Mouse (Mus musculus) erythroid progenitor cell, adult 5-6 weeks (primary cell): ENCODE results near the gene Atp6v1c2. TPM values are rescaled to one million over a fixed set of nuclear protein-coding genes. Genes with fewer than 3 reads are reported as not detected.
A peak's percentile ranks its signal among the peaks of the same experiment; 100 is the strongest.

Experiments
- ATAC-seq: replicated peaks from 2 replicates; pipeline ENCODE4 v1.8.0; 2016; ENCODE audit warnings: moderate number of reproducible peaks, mild to moderate bottlenecking, moderate TSS enrichment, inconsistent platforms; ENCODE audit not compliant: poor library complexity, low FRiP score, severe bottlenecking
- total RNA-seq, 2 experiments: library from RNA; stranded (forward) in 1 of 2; stranded (reverse) in 1 of 2; fragments of 150-400 nt in 1 of 2; fragments of 186-747, 209-891 nt in 1 of 2; gene quantifications; 2 replicates each; pipeline versions ENCODE4 v1.2.3 to v1.2.4; 2015 to 2017; ENCODE audit warnings: low replicate concordance in 2 of 2

The Atp6v1c2 gene
- total RNA-seq, 2 experiments from 2014 or later, result not detected

DNA sequence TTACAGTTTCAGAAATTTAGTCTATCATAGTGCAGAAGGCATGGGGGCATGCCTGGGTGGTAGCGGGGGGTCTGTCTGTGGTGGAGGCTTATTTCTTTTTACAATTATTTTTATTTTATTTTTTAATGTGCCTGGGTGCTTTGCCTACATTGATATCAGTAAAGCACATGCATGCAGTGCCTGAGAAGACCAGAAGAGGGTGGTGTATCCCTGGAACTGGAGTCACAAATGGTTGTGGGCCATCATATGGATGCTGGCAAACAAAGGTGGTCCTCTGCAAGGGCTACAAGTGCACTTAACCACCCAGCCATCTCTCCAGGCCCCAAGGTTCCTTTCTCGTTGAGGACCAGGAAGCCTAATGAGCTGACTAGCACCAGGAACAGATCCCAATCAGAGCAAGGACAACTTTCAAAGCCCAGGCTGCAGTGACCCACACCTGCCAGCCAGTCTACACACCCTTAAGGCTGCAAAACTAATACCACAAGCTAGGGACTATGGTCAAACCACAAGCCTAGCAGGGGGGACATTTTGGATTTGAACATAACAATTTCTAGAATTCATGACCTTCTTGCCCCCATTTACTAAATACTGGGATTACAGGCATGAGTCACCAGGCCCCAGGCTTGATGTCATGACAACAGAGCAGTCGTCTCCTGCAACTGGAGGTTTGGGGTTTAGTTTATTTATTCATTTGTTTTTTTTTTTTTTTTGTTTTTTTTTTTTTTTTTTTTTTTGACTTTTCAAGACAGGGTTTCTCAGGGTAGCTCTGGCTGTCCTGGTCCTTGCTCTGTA is 10.2 kb upstream of the Atp6v1c2 start:
- no peak for ATAC-seq

DNA sequence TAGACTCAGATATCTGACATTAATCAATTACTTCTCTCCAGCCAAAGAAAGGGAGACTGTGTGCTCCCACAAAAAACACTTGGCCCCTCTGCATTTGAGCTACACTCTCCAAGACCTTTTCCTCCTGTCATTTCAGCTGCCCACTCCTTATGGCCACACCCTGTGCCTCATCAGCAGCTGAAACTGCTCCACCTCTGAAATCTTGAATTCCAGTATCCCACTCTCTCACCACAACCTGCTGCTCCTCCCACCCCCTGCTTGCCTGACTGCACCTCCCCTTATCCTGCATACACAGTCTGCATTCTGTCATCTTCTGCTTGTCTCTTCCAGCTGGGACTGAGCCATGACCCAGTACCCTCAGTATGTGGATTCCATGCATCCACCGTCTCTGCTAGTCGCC is 9.2 kb upstream of the Atp6v1c2 start:
- no peak for ATAC-seq

DNA sequence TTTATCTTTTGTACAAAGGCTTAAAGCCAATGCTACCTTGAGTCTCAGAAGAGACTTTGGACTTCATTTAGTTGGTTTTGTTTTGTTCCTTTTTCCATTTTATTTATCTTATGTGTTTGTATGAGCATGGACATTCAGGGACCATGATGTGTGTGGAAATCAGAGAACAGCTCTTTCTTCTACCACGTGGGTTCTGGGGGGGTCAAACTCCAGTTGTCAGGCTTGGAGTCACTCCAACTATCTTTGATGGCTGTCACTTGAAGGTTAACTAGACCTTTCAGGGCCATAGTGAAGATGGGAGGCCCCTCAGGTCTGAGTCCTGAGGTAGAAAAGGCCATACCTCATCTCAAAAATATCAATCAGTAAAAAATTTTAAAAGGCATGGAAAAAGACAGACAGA is 4.3 kb upstream of the Atp6v1c2 start:
- no peak for ATAC-seq

DNA sequence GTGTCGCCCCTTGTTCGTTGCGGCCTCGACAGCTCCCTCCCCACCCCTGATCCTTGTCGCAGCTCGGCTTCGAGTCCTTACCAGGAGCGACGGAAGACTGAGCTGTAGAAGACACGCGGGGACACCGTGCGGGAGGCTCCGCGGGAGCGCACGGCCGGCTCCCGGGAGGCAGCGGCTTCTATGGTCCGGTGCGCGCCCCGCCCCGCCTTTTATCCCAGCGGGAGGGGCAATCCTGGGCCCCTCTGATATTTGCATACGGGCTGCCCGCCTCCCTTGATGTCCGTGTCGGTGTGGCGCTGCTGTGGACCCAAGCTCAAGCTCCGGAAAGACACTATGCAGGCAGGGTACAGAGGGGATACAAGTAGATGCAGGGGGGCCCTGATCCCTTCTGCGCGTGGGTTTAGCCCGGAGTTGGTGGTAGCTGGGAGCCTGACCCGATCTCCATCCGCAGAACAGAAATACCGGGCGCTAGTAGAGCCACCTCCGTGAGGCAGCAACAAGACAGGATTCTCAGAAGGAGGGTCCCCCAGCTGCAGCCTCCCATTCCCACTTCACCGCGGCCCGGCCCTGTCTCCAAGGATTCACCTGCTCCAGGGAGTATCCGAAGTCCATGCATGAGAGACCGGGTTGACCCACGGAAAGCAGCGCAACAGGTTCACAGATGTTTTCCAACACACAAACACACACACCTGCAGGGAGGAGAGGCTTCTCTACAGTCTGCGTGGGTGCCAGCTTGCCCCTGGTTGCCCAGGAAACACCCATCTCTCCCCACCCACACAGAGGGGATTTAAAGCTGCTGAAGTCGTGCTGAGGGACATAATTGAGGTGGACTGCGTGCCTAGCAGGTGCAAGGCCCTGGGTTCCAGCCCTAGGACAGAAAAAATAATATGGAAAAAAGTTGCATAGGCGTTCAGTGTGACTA is 4.3 kb downstream of the Atp6v1c2 start:
- no peak for ATAC-seq

DNA sequence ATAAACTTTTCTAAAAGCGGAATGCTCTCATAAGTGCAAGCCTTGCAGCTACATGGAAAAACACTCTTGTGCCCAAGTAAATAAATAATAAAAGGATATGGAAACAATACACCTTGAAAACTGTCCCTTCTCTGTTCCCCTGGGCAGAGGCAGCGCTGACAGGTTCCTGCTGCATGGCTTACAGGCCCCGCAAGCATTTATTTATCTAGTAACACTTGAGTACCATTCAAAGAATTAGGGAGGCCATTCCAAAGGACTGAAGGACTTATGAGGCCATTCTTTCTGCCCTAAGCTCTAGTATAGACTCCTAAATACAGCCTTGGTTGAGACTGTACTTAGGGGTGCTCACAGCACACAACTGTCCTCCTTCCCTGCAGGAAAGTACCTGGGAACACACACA is 10.7 kb downstream of the Atp6v1c2 start:
- ATAC-seq, result no peak

DNA sequence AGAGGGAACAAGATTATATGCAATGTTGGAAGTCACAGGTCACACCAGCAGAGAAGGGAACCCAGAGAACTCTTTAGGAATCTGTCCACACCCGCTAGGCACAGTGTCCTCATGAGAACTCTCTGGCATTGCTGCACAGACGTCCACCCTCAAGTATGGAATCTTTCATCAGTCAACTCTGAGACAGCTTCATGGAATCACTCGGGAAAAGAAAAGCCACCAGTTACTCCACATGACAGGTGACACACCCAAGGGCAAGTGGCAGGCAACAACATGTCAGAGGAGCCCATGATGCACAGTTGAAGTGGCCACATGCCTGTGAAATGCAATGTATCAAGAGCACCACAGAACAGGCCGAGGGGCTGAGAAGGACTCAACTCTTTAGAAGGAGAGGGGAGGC is 11.2 kb downstream of the Atp6v1c2 start:
- no peak for ATAC-seq

DNA sequence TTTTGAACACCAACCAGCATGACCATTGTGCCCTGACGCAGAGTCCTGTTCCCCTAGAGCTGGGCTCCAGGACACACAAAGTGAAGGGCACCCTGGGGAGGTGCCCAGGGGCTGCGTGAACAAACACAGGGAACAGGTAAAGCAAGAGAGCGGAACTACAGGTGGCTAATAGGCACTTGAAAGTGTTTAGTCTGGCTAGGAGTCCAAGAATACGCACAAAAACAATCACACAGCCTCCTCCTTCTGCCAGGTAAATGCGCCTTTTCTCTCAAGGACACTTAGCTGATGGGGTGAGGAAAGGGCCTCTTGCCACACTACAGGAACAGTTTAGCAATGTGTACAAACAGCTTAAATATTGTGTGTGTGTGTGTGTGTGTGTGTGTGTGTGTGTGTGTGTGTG is 13.1 kb downstream of the Atp6v1c2 start:
- no peak for ATAC-seq

DNA sequence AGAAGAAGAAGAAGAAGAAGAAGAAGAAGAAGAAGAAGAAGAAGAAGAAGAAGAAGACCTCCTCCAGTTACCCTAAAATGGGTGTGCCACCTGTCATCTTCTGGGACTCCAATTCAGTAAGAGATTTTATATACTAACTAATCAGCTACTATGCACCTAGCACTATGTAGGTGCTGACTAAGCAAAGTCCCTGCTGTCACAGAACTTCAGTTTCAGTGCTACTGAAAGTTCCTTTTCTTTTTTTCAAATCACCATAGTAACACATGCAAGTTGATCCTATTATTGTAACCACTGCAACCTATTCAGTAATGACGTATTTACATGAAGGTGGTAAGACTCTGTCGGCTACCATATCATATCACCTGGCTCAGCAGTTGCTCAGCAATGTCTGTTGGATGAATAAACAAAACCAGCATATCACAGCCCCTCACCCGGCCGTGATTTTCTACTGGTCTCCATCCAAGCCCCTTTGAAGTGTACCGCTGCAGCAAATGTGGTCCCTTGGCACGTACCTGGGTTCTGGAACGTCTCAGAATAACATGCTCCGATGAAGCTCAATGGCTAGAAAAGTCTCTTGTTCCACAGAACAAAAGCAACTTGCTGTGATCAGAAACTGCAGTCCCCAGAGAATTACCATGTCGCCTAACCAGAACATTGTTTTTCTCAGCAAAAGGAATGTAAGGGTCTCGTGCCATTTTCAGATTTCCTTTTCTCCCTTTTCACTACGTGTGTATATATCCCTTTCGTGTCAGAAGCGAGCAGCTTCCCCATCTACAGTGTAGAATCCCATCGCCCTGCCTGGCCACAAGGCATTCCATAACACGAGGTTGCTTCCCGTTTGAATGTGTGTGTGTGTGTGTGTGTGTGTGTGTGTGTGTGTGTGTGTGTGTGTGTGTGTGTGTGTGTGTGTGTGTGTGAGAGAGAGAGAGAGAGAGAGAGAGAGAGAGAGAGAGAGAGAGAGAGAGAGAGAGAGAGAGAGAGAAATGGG is 18.0 kb downstream of the Atp6v1c2 start:
- no peak for ATAC-seq

DNA sequence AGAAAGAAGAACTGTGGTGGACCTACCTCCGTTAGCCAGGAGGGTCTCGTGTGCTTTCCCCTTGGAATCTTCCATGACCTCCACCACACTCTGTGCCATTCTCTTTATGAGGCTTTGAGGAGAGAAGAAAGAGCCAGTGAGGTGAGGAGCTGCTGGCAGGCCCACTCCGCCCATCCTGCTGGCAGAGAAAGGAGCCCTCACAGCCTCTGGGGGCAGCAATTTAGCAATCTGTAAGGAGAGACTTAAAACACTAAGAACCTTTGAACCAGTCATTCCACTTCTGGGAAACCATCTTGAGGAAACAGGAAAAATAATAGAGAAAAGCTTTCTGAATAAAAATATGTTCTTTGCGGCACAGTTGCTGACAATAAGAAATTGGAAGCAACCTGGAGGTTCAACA is 20.9 kb downstream of the Atp6v1c2 start:
- no peak for ATAC-seq

DNA sequence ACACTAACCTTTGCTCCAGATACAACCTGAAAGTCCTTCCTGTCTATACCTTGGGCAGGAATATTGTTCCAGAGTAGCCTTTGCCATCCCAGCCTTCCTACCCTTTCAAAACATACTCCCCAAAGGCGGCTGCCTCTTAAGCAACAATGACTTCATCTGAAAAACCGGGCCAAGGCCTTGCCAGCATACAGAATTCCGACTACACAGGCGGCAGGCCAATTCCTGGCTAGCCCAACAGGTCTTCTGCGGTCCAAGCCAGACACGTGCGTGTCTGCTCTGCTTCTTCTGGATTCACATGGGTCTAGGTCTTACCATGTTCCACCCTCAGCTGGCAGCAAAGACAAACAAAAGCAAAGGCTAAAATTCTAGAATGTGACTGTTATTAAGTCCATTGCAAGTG is 23.7 kb downstream of the Atp6v1c2 start:
- no peak for ATAC-seq

DNA sequence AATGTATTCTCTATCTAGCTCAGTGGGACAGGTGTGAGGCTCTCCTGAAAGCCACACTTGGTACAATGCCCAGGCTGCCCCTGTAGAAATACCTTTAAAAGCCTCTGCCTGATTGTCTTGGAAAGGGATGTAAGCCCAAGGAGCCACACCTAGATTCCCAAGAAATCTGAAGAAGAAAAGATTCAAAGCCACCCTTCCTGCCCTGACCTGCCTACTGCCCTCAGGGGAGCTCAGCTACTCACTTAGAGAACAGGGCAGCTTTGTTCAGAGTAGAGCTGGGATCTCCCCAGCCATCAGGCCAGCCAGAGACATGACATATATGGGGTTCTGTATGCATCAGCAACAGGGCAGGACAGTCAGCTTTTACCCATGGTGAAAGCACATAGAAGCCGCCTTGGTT is 29.3 kb downstream of the Atp6v1c2 start:
- no peak for ATAC-seq

DNA sequence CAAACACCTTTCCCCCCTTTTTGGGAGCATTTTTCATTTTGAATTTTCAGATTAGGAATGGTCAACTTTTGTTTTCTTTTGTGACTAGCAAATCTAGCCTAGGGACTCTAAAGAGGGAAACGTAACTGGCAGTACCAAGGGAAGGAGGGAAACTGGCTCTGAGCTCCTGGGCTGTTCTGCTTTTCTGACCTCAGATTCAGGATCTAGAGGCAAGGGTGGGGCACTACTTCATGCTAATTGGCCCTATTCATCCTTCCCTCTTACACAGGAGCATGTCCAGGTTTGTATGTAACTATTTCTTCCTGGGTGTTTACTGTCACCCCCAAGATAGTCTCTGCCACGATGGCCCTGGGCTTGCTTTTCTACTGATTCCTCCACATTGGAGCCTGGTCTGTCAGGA is 32.3 kb downstream of the Atp6v1c2 start:
- ATAC-seq, result no peak

DNA sequence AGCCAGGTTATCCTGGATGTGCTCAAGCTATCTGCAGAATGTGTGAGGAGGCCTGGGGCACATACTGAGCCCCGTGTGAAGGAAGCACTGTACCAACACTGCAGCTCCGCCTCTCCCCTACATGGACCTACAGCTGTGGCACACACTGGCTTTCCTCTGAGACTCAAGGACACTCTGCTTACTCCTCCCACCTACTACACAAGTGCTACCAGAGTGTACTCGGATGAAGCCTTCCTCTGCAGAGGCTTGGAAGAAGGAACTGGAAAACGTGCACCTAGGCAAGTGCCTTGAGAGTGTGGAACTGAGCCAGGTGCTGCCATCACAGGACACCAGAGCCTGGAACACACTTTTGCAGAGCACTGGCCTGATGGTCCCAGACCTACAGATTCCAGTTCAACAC is 38.6 kb downstream of the Atp6v1c2 start:
- ATAC-seq, result no peak

DNA sequence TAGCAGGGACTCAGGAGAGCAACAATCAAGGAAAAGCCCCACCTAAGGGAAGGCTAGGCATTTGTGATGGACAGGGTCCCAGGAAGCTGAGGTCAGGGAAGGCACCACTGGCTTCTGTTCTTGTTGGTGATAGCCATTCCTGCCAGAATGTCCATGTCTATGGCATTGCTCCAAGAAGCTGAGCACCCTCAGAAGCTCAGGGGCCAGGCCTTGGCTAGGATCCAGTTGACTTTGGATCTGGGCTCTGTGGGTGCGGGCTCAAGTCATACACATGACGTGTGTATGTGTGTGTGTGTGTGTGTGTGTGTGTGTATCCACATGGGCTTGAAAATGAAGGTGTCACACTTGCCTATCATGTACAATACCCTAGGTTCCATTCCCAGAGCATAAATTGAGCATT is 39.2 kb downstream of the Atp6v1c2 start:
- ATAC-seq, result no peak

DNA sequence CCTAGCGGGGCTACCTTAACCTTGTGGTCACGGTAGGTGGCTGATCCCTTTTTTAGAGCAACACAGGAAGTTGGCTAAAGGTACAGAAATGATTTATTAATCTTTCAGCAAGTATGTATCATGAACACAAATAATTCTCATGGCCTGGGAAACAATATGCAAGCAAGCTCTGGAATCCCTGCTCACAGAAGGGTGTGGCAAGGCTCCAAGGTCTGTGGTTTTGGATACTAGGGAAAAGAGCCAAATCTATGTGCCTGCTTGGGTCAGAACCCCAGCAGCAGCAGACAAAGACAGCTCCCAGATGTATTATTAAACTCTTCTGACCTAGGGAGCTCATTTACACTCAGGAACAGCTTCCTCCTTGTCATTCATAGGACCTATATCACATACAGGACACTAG is 40.1 kb downstream of the Atp6v1c2 start:
- ATAC-seq, result no peak

DNA sequence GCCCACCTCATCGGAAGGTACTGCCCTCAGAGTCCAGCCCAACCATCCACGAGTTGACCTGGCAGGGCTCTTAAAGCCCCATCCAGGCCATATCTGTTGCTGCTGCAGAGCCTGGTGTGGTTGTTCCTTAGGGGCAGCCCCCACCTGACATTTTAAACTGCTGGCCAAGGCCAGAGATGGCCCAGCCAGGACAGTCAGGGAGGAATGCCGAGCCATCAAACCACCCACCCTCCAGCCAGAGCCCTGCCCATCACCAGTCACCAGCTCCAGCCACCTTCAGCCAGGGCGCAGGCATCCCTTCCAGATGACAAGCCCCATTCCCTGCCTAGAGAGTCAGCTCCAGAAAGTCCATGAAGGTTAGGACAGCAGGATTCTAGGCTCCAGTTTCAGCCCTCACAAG is 40.7 kb downstream of the Atp6v1c2 start:
- no peak for ATAC-seq

DNA sequence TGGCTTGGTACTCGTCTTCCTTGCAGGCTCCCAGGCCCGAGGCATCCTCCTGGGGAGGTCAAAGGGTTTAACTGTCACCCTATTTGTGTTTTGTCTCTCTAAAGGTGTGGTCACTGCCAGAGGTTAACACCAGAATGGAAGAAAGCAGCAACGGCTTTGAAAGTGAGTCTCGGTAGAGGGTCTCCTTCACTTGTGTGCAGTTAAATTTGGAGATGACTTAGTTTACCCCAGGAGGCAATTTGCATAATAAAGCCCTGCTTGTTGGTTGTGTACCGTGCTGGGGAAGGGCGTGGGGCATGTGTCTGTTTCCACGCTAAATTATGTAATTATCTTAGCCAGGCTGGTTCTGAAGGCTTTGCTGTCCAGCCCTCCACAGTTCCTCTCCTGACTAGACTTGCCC is 55.3 kb downstream of the Atp6v1c2 start:
- ATAC-seq, result no peak

DNA sequence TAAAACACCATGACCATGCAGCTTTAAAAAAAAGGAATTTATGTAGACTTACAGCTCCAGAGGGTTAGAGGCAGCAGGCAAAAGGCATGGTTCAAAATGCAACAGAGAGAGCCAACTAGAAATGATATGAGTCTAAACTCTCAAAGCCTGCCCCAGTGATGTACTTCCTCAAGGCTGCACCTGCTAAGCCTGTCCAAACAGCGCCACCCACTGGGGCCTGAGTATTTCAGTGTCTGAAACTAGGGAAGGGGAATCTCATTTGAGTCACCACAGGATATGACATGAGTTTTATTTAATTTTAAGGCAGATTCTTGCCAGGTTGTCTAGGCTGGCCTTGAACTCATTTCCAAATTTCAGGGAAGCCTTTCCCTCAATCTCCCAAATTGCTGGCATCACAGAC is 57.9 kb downstream of the Atp6v1c2 start:
- ATAC-seq, result no peak

DNA sequence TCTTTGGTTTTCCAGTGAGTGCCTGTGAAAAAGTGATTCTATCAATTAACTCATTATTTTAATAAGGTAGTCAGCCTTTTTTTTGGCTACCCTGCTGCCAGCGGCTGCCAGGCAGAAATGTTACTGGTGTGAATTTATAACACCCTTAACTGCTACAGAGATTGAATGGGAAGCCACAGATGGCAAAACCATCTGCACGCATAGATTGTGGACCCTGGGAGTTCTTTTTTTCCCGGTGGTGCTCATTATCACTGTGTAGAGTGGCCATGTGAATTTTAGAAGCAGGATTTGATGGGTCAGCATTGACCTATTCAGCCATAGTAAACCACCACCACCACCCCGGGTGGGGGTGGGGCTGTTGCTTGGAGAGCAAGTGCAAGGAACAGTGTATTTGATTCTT is 61.8 kb downstream of the Atp6v1c2 start:
- ATAC-seq, result no peak

DNA sequence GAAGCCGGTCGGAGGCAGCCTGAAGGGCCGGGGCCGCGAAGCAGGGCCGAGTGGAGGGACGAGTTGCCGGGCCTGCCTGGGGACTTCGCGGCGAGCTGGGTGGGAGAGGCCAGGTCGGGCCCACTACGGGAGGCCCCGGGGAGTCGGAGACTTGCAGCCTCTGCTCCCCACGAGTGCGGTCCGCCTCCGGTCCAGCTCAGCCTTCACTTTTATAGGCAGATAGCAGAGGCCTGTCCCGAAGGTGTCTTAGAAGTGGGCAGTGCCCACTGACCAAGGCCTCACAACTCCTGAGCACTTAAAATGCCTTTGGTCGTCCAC is 62.5 kb downstream of the Atp6v1c2 start:
- ATAC-seq, result peak; percentile 41
